Mouse (Mus musculus) heart, postnatal 25 days (tissue): ENCODE measurements at regions not wholly inside any gene's neighbourhood (a gene's known extent, or its start where the extent isn't known, plus 50 kb on each side); places are given as distances from the start of the nearest gene placed in this dataset.
"Not testable (repeated sequence)": the region's sequence is repeated elsewhere in the genome, so short reads cannot be mapped to it uniquely, and the experiment has no call there.

Experiments used
- DNase-seq: peaks from one replicate; pipeline ENCODE4 v3.0.0; 2022; ENCODE audit warnings: low spot score
- intact Hi-C: fragments of 180-260 bp; cut with DNase I; formaldehyde crosslinking; loops from one replicate; pipeline ENCODE4 v1.15.1; 2025

GRCm38 (mm10) chr8:37215894-37216293 lies 222.5 kb downstream of the AI429214 start:
- DNase-seq = no peak
- intact Hi-C loops = no loop called here

- intact Hi-C loops = no loop called here
- DNase-seq = no peak
Observed at GRCm38 (mm10) chr8:37227091-37227490, 233.7 kb downstream of the AI429214 start.

- DNase-seq = no peak
- intact Hi-C loops = no loop called here
Observed at GRCm38 (mm10) chr8:37237306-37237705, 243.9 kb downstream of the AI429214 start.

DNA sequence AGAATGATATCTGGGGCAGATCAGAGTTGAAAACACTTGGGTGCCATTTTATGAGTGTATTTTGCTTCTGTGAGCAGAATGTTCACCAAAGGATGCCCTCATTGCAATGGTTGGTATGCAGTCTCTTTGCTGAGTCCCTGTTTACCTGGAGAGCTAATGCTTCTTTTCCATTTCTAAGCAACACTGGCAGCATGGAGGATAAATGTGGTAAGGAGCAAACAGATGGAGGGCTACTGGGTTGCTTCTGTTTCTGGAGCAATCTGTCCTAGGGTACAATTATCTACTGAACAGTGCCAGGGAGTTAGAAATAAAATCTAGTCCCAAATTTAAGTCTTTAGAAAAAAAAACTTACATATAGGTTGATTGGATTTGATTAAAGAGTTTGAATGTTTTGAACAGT lies 245.9 kb downstream of the AI429214 start:
- intact Hi-C loops = no loop called here
- no peak for DNase-seq

DNA sequence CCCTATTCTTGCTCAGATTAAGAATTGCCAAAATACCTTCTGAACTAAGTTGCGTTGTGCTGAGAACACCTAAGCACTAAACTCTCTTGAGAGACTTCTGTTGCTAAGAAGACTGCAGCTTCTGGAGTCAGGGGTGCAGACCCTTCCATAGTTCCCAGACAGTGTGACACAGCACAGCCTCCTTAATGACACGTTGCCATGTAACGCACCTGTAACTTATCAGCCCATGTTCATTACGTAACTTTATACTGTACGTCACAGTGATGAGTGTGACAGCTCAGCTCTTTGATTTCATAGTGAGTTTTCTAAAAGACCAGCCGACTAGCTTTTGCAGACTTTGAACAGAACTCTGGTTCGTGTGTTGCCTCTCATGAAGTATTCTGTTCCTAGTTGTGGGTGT lies 257.8 kb downstream of the AI429214 start:
- intact Hi-C loops, DNase-seq: not testable (repeated sequence)

- intact Hi-C loops = no loop called here
- DNase-seq = no peak
Observed at GRCm38 (mm10) chr8:37291069-37291850, 297.9 kb downstream of the AI429214 start.
